Mouse (Mus musculus) thymus, adult 2 months (tissue): ENCODE data around the gene Pianp. TPM values are rescaled to one million over a fixed set of nuclear protein-coding genes. Genes with fewer than 3 reads are reported as not detected.

Experiments used
- DNase-seq: peaks from one replicate; pipeline ENCODE4 v3.0.0; 2021
- H3K27ac ChIP-seq: fragments of 200-500 bp; 2 replicates; pipeline ENCODE4 v1.5.1; 2012; ENCODE audit warnings: low read length, control low read depth; ENCODE audit not compliant: control insufficient read depth, insufficient read depth
- H3K27me3 ChIP-seq: fragments of 200-500 bp; 2 replicates; pipeline ENCODE4 v1.6.1; 2012; ENCODE audit warnings: mild to moderate bottlenecking, low read length, moderate library complexity, mixed read lengths; ENCODE audit not compliant: control insufficient read depth, insufficient read depth
- H3K36me3 ChIP-seq: fragments of 200-500 bp; 2 replicates; pipeline ENCODE4 v1.6.1; 2012; ENCODE audit warnings: mild to moderate bottlenecking, low read length, moderate library complexity; ENCODE audit not compliant: control insufficient read depth, insufficient read depth
- H3K4me1 ChIP-seq: fragments of 200-500 bp; replicated peaks from 2 replicates; pipeline ENCODE4 v1.6.1; 2012; ENCODE audit warnings: low read length; ENCODE audit not compliant: control insufficient read depth, insufficient read depth
- H3K4me3 ChIP-seq: fragments of 200-500 bp; 2 replicates; pipeline ENCODE4 v1.5.1; 2012; ENCODE audit warnings: mild to moderate bottlenecking, low read length, control low read depth, moderate library complexity; ENCODE audit not compliant: control insufficient read depth, insufficient read depth
- CTCF ChIP-seq: fragments of 200-500 bp; IDR thresholded peaks from 2 replicates; pipeline ENCODE4 v1.5.1; 2012; ENCODE audit warnings: mild to moderate bottlenecking, control low read depth, low read length, moderate library complexity, borderline replicate concordance; ENCODE audit not compliant: control insufficient read depth, poor library complexity, insufficient read depth; ENCODE audit errors: extremely low read depth
- POLR2A ChIP-seq: fragments of 200-500 bp; IDR thresholded peaks from 2 replicates; pipeline ENCODE4 v1.6.1; 2012; ENCODE audit warnings: mild to moderate bottlenecking, low read length, control low read depth, moderate library complexity; ENCODE audit not compliant: control insufficient read depth, poor library complexity, insufficient read depth; ENCODE audit errors: extremely low read depth
- WGBS: fragments of 180-500 bp; shearing (Covaris S2); methylation state at CpG from one replicate; pipeline ENCODE4 v1.1.7; 2018; 5-methylcytosine and 5-hydroxymethylcytosine counted together
- polyA plus RNA-seq: library from polyadenylated mRNA; depleted of rRNA; stranded (reverse); fragments of >200 nt; gene quantifications from 2 replicates; pipeline ENCODE4 v1.2.3, GENCODE M21; 2012

Gene Pianp
- polyA plus RNA-seq, 1 experiment: 5.5 TPM

GRCm38 (mm10) chr6:125003706-125004105 is 7.2 kb downstream of the Pianp start:
- no peaks in the 10 kb centered on the region for H3K36me3 ChIP-seq
- no peak overlapping the region for H3K27ac ChIP-seq
- no peak overlapping the region for H3K4me3 ChIP-seq
- peaks cover 5% of the 10 kb centered on the region; the same call in 1 of the 2 replicates for H3K4me1 ChIP-seq
- DNase-seq: no peak
- WGBS: 49% methylated on average over 3 of the region's 3 CpGs
- TF ChIP-seq POLR2A (no peak), CTCF (no peak)
- H3K27me3 ChIP-seq: peaks cover 2% of the 10 kb centered on the region; the same call in 1 of the 2 replicates

GRCm38 (mm10) chr6:125005086-125005485 is 8.6 kb downstream of the Pianp start:
- H3K27me3 ChIP-seq: no peaks in the 10 kb centered on the region
- no peak for TF ChIP-seq CTCF
- TF ChIP-seq POLR2A: no peak
- H3K4me1 ChIP-seq: peaks cover 10% of the 10 kb centered on the region
- no peak for DNase-seq
- no peaks in the 10 kb centered on the region for H3K36me3 ChIP-seq
- 62% methylated on average over 3 of the region's 3 CpGs for WGBS
- no peak overlapping the region for H3K27ac ChIP-seq
- H3K4me3 ChIP-seq: no peak overlapping the region

- no peak for DNase-seq
- TF ChIP-seq CTCF: no peak
- TF ChIP-seq POLR2A: no peak
- Histone ChIP-seq H3K36me3 (peaks cover 11% of the 10 kb centered on the region; the same call in 1 of the 2 replicates), H3K27me3 (no peaks in the 10 kb centered on the region), H3K27ac (no peak overlapping the region; the same call in 1 of the 2 replicates), H3K4me1 (peaks cover 12% of the 10 kb centered on the region), H3K4me3 (peak overlapping the region; percentile 54)
- WGBS: 55% methylated on average over 13 of the region's 13 CpGs
These were observed 11.6 kb downstream of the Pianp start for GRCm38 (mm10) chr6:125008060-125008459.

- Histone ChIP-seq H3K4me3 (peak overlapping the region; percentile 80), H3K27ac (peak overlapping the region; percentile 71), H3K27me3 (no peaks in the 10 kb centered on the region), H3K4me1 (peaks cover 12% of the 10 kb centered on the region), H3K36me3 (peaks cover 13% of the 10 kb centered on the region)
- WGBS: under 1% methylated on average over 33 of the region's 34 CpGs
- TF ChIP-seq POLR2A (peak; percentile 56; the same call in 1 of the 2 replicates), CTCF (no peak)
- peak; percentile 95 for DNase-seq
These were observed 12.2 kb downstream of the Pianp start for GRCm38 (mm10) chr6:125008586-125009128.

- Histone ChIP-seq H3K36me3 (peaks cover 16% of the 10 kb centered on the region), H3K27ac (peak within 1 kb of the TSS; percentile 87), H3K4me1 (peaks cover 12% of the 10 kb centered on the region), H3K27me3 (no peaks in the 10 kb centered on the region), H3K4me3 (peak within 1 kb of the TSS; percentile 80)
- TF ChIP-seq CTCF (no peak), POLR2A (no peak)
- DNase-seq: no peak
- 0% methylated on average over 2 of the region's 3 CpGs for WGBS
These were observed 12.5 kb downstream of the Pianp start, which contains the start of gene Zfp384 for GRCm38 (mm10) chr6:125009129-125009180. Gene Zfp384, plus strand, starts transcription at chr6:125009145.

DNA sequence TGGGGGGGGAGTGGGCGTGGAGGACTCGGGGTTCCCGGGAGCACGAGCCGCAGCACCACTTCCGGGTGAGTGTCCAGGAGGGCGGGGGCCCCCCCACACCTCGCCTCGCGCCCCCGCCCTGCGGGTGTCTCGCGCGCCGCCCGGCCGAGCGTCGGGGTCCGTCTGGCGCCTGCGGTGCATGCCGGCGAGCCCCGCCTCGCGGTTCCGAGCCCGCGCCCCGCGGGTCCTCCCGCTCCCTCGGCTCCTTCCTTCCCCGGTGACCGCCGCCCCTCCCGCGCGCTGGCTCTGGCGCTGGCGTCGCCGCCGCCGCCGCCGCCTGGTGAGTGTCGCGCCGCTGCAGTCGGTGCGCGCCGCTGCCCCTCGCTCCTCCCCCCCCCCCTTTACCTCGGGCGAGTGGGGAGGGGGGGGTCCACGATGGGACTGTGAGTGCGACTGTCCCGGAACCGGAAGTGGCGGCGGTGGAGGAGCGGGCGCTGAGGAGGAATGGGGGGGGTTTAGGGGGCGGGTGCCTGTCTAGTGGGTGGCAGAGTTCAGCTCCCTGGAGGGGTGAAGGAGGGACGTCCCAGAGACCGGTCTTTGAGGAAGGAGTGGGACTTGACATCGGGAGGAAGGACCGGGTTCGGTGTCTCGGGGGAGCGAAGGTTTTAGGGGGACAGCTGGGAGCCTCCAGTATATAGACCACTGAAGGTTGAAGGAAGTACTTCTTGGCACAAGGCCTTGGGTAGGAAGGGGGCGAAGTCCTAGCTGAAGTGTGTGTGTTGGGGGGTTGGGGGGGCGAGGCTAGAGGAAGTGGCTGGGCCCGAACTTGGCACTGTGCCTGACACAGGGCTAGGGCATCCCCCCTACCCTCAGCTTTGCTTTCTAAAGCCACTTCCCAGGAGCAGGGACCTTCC is 12.9 kb downstream of the Pianp start:
- Histone ChIP-seq H3K27ac (peak overlapping the region; percentile 87), H3K4me3 (peak overlapping the region; percentile 80), H3K27me3 (no peaks in the 10 kb centered on the region), H3K4me1 (peaks cover 12% of the 10 kb centered on the region), H3K36me3 (peaks cover 17% of the 10 kb centered on the region)
- peak; percentile 80 for DNase-seq
- TF ChIP-seq CTCF (no peak), POLR2A (peak; percentile 73; the same call in 1 of the 2 replicates)
- WGBS: under 1% methylated on average over 65 of the region's 78 CpGs
